Mouse (Mus musculus) kidney, adult 2 months (tissue): ENCODE data around the gene Ctbp1.

ENCODE experiments used
- CTCF ChIP-seq: fragments of 200-500 bp; conservative IDR thresholded peaks from 2 replicates; pipeline ENCODE4 v1.5.1; 2011; ENCODE audit warnings: low read depth, mild to moderate bottlenecking, control low read depth, low read length, moderate library complexity, mixed read lengths; ENCODE audit not compliant: insufficient read depth, insufficient read length
- POLR2A ChIP-seq: fragments of 200-500 bp; IDR thresholded peaks from one replicate; pipeline ENCODE4 v1.6.1; 2011; ENCODE audit warnings: low read depth, low read length, control low read depth

GRCm38 (mm10) chr5:33239111-33239714 is 35.6 kb downstream of the Ctbp1 start:
- TF ChIP-seq POLR2A (no peak), CTCF (no peak)
